Mouse (Mus musculus) heart, embryonic 14.5 days (tissue): ENCODE measurements around the gene Gm10799. TPM values are rescaled to one million over a fixed set of nuclear protein-coding genes. Genes with fewer than 3 reads are reported as not detected.
"Not testable (repeated sequence)": the region's sequence is repeated elsewhere in the genome, so short reads cannot be mapped to it uniquely, and the experiment has no call there.

Experiments used
- ATAC-seq: fragments of 200-750 bp; cut with Nextera tagmentation; 2 replicates; pipeline ENCODE4 v1.8.0; 2017; ENCODE audit warnings: low read depth, moderate TSS enrichment; ENCODE audit not compliant: insufficient number of reproducible peaks, insufficient read depth, low FRiP score
- H3K27ac ChIP-seq, 2 experiments: fragments of 200-500 bp in 1 of 2; fragments of 300-500 bp in 1 of 2; sonication (generic) in 1 of 2; replicated peaks in 1 of 2; 2 replicates each; pipeline ENCODE4 v1.5.1; 2012 to 2014; ENCODE audit warnings: low read depth in 2 of 2, low read length in 2 of 2, control low read depth in 1 of 2, mild to moderate bottlenecking in 1 of 2, mixed read lengths in 1 of 2; ENCODE audit not compliant: control insufficient read depth in 1 of 2, insufficient read depth in 1 of 2
- H3K27me3 ChIP-seq: fragments of 300-500 bp; sonication (generic); 2 replicates; pipeline ENCODE4 v1.6.1; 2014; ENCODE audit warnings: mild to moderate bottlenecking, low read length, control low read depth; ENCODE audit not compliant: control insufficient read depth, insufficient read depth
- H3K36me3 ChIP-seq: fragments of 300-500 bp; sonication (generic); 2 replicates; pipeline ENCODE4 v1.6.1; 2014; ENCODE audit warnings: mild to moderate bottlenecking, control low read depth, low read length, mixed read lengths; ENCODE audit not compliant: control insufficient read depth, insufficient read depth
- H3K4me1 ChIP-seq, 2 experiments: fragments of 200-500 bp in 1 of 2; fragments of 300-500 bp in 1 of 2; sonication (generic) in 1 of 2; 2 replicates each; pipeline ENCODE4 v1.6.1; 2012 to 2014; ENCODE audit warnings: low read length in 2 of 2, control low read depth in 1 of 2, mixed read lengths in 1 of 2; ENCODE audit not compliant: control insufficient read depth in 2 of 2, insufficient read depth in 2 of 2
- H3K4me2 ChIP-seq: fragments of 300-500 bp; sonication (generic); 2 replicates; pipeline ENCODE4 v1.6.1; 2014; ENCODE audit warnings: mild to moderate bottlenecking, low read length
- H3K4me3 ChIP-seq, 2 experiments: fragments of 200-500 bp in 1 of 2; fragments of 300-500 bp in 1 of 2; sonication (generic) in 1 of 2; 2 replicates each; pipeline ENCODE4 v1.5.1; 2012 to 2014; ENCODE audit warnings: low read length in 2 of 2, mild to moderate bottlenecking in 2 of 2, control low read depth in 1 of 2, low read depth in 1 of 2, moderate library complexity in 1 of 2; ENCODE audit not compliant: control insufficient read depth in 1 of 2, insufficient read depth in 1 of 2
- H3K9ac ChIP-seq: fragments of 300-500 bp; sonication (generic); 2 replicates; pipeline ENCODE4 v1.6.1; 2014; ENCODE audit warnings: mild to moderate bottlenecking, low read length
- H3K9me3 ChIP-seq: fragments of 300-500 bp; sonication (generic); 2 replicates; pipeline ENCODE4 v1.6.1; 2016; ENCODE audit warnings: low read length, control low read depth; ENCODE audit not compliant: control insufficient read depth
- WGBS: fragments of 180-500 bp; shearing (Covaris S2); extraction: QIAGEN DNeasy Blood & Tissue Kit; methylation state at CpG from one replicate; pipeline ENCODE4 v1.1.7; 2014; 5-methylcytosine and 5-hydroxymethylcytosine counted together
- polyA plus RNA-seq: library from polyadenylated mRNA; unstranded; fragments of >200 nt; fragmentation: Nextera tagmentation; extraction: Ambion mirVana; gene quantifications from 2 replicates; pipeline ENCODE4 v1.2.1, GENCODE M21; 2014

The Gm10799 gene
- polyA plus RNA-seq, 1 experiment from 2014 or later: not detected

GRCm38 (mm10) chr2:104104800-104105199, 36.5 kb upstream of the Gm10799 start:
- Histone ChIP-seq H3K9me3 (no peaks in the 10 kb centered on the region), H3K27me3 (no peaks in the 10 kb centered on the region), H3K27ac (no peak overlapping the region), H3K36me3 (0 out of 2 replicates have a peak, but pooled peaks cover 7% of the 10 kb centered on the region), H3K4me1 (peaks cover 10 to 21% of the 10 kb centered on the region in 2 experiments), H3K9ac (no peak overlapping the region), H3K4me2 (no peak overlapping the region), H3K4me3 (no peak overlapping the region)
- 83% methylated on average over 6 of the region's 6 CpGs for whole genome bisulfite sequencing
- ATAC-seq: no peak

- no peaks in the 10 kb centered on the region for H3K9me3 ChIP-seq
- no peak overlapping the region for H3K4me3 ChIP-seq
- no peak overlapping the region for H3K9ac ChIP-seq
- H3K36me3 ChIP-seq: 0 out of 2 replicates have a peak, but pooled peaks cover 7% of the 10 kb centered on the region
- no peak for ATAC-seq
- H3K4me2 ChIP-seq: no peak overlapping the region
- H3K27me3 ChIP-seq: no peaks in the 10 kb centered on the region
- WGBS: 45% methylated on average over 1 of the region's 1 CpGs
- no peak overlapping the region for H3K27ac ChIP-seq
- peaks cover 7 to 27% of the 10 kb centered on the region in 2 experiments for H3K4me1 ChIP-seq
These were observed 31.6 kb upstream of the Gm10799 start for GRCm38 (mm10) chr2:104099946-104100345.

- peak overlapping the region; percentile 12 to 62; a peak in 3 of 4 replicates for H3K27ac ChIP-seq
- no peak for ATAC-seq
- H3K9ac ChIP-seq: no peak overlapping the region
These were observed 30.9 kb upstream of the Gm10799 start for GRCm38 (mm10) chr2:104099231-104099585.

GRCm38 (mm10) chr2:104098529-104099230, 30.3 kb upstream of the Gm10799 start:
- H3K4me3 ChIP-seq: no peak overlapping the region
- no peaks in the 10 kb centered on the region for H3K9me3 ChIP-seq
- H3K9ac ChIP-seq: no peak overlapping the region
- H3K4me2 ChIP-seq: peak overlapping the region; percentile 34
- peak overlapping the region; percentile 14 to 62; a peak in 3 of 4 replicates for H3K27ac ChIP-seq
- peaks cover 7 to 27% of the 10 kb centered on the region in 2 experiments for H3K4me1 ChIP-seq
- no peaks in the 10 kb centered on the region for H3K36me3 ChIP-seq
- H3K27me3 ChIP-seq: no peaks in the 10 kb centered on the region
- 1% methylated on average over 3 of the region's 3 CpGs for WGBS
- peak; percentile 25; the same call in 1 of the 2 replicates for ATAC-seq

More at GRCm38 (mm10) chr2:104099231-104099585, 30.9 kb upstream of the Gm10799 start:
- Histone ChIP-seq H3K9me3 (no peaks in the 10 kb centered on the region), H3K4me2 (peak overlapping the region; percentile 34), H3K27me3 (no peaks in the 10 kb centered on the region), H3K36me3 (0 out of 2 replicates have a peak, but pooled peaks cover under 1% of the 10 kb centered on the region), H3K4me1 (peaks cover 7 to 27% of the 10 kb centered on the region in 2 experiments), H3K4me3 (no peak overlapping the region)
- 93% methylated on average over 2 of the region's 2 CpGs for WGBS

GRCm38 (mm10) chr2:104097396-104097795, 29.0 kb upstream of the Gm10799 start:
- not testable (repeated sequence) for ATAC-seq, H3K36me3 ChIP-seq, H3K9ac ChIP-seq, H3K9me3 ChIP-seq, H3K27me3 ChIP-seq
- peak overlapping the region; percentile 62 for H3K4me2 ChIP-seq
- H3K4me3 ChIP-seq: 0 out of 4 replicates have a peak overlapping the region, but pooled peaks of 1 of the 2 experiments have one; percentile 45
- H3K27ac ChIP-seq: 0 out of 4 replicates have a peak overlapping the region, but pooled peaks of 1 of the 2 experiments have one; percentile 24
- 91% methylated on average over 4 of the region's 4 CpGs for WGBS
- peaks cover 3 to 15% of the 10 kb centered on the region in 2 experiments for H3K4me1 ChIP-seq

GRCm38 (mm10) chr2:104096796-104097195, 28.4 kb upstream of the Gm10799 start:
- Histone ChIP-seq H3K27ac (peak overlapping the region; percentile 87 to 97; a peak in 3 of 4 replicates), H3K4me1 (peaks cover 2 to 13% of the 10 kb centered on the region in 2 experiments; a peak in 3 of 4 replicates), H3K9ac (peak overlapping the region; percentile 74), H3K4me2 (peak overlapping the region; percentile 62), H3K4me3 (peak overlapping the region in 1 of 2 experiments; percentile 45; a peak in 2 of 4 replicates)
- 40% methylated on average over 1 of the region's 1 CpGs for WGBS
- ATAC-seq, H3K27me3 ChIP-seq, H3K9me3 ChIP-seq, H3K36me3 ChIP-seq: not testable (repeated sequence)

- no peaks in the 10 kb centered on the region for H3K9me3 ChIP-seq
- H3K27me3 ChIP-seq: no peaks in the 10 kb centered on the region
- H3K4me2 ChIP-seq: peak overlapping the region; percentile 62
- peak overlapping the region; percentile 45 to 67 for H3K4me3 ChIP-seq
- H3K4me1 ChIP-seq: peaks cover 2 to 13% of the 10 kb centered on the region in 2 experiments; a peak in 3 of 4 replicates
- H3K9ac ChIP-seq: peak overlapping the region; percentile 74
- no peaks in the 10 kb centered on the region for H3K36me3 ChIP-seq
- ATAC-seq: no peak
- peak overlapping the region; percentile 87 to 97 for H3K27ac ChIP-seq
- WGBS: 15% methylated on average over 10 of the region's 10 CpGs
These were observed 27.9 kb upstream of the Gm10799 start for GRCm38 (mm10) chr2:104096256-104096655.
